Mouse (Mus musculus): Measurements from ENCODE around the gene Capn7.

- TF ChIP-seq CHD2 (IDR thresholded peaks at IDR 0.05; ENCODE audit: low read depth, low read length) (no peak), ZNF384 (IDR thresholded peaks at IDR 0.05; ENCODE audit: low read depth, low read length) (no peak), HCFC1 (IDR thresholded peaks at IDR 0.05; ENCODE audit: borderline replicate concordance, insufficient read depth, low read length) (no peak), MAFK (IDR thresholded peaks at IDR 0.05; ENCODE audit: insufficient read depth, low read depth, low read length) (no peak)
Measured at GRCm38 (mm10) chr14:31408666-31409065, 72.2 kb downstream of the Capn7 start.

Data from ES-E14 (cell line).